Mouse (Mus musculus) midbrain, embryonic 11.5 days (tissue): Measurements from ENCODE around the gene Tmem150b. TPM values are rescaled to one million over a fixed set of nuclear protein-coding genes. Genes with fewer than 3 reads are reported as not detected.

Experiments used
- ATAC-seq: fragments of 200-750 bp; cut with Nextera tagmentation; 2 replicates; pipeline ENCODE4 v1.8.0; 2017; ENCODE audit warnings: moderate TSS enrichment, moderate library complexity; ENCODE audit not compliant: low FRiP score
- DNase-seq: peaks from one replicate; pipeline ENCODE4 v3.0.0; 2015; ENCODE audit warnings: low spot score; ENCODE audit errors: missing footprints
- H3K27ac ChIP-seq: fragments of 300-500 bp; sonication (generic); 2 replicates; pipeline ENCODE4 v1.5.1; 2014; ENCODE audit warnings: low read depth, low read length
- H3K27me3 ChIP-seq: fragments of 300-500 bp; sonication (generic); 2 replicates; pipeline ENCODE4 v1.6.1; 2014; ENCODE audit warnings: mild to moderate bottlenecking, low read length, moderate library complexity, mixed read lengths; ENCODE audit not compliant: control insufficient read depth, insufficient read depth
- H3K36me3 ChIP-seq: fragments of 300-500 bp; sonication (generic); 2 replicates; pipeline ENCODE4 v1.6.1; 2014; ENCODE audit warnings: mild to moderate bottlenecking, low read length, moderate library complexity, mixed read lengths; ENCODE audit not compliant: control insufficient read depth, insufficient read depth
- H3K4me1 ChIP-seq: fragments of 300-500 bp; sonication (generic); 2 replicates; pipeline ENCODE4 v1.6.1; 2014; ENCODE audit warnings: low read length; ENCODE audit not compliant: control insufficient read depth, insufficient read depth
- H3K4me2 ChIP-seq: fragments of 300-500 bp; sonication (generic); 2 replicates; pipeline ENCODE4 v1.6.1; 2014; ENCODE audit warnings: mild to moderate bottlenecking, moderate library complexity
- H3K4me3 ChIP-seq: fragments of 300-500 bp; sonication (generic); 2 replicates; pipeline ENCODE4 v1.5.1; 2014; ENCODE audit warnings: low read depth, low read length
- H3K9ac ChIP-seq: fragments of 300-500 bp; sonication (generic); 2 replicates; pipeline ENCODE4 v1.6.1; 2014; ENCODE audit warnings: low read length
- H3K9me3 ChIP-seq: fragments of 300-500 bp; sonication (generic); 2 replicates; pipeline ENCODE4 v1.6.1; 2016; ENCODE audit warnings: low read length; ENCODE audit not compliant: control insufficient read depth
- WGBS: fragments of 180-500 bp; shearing (Covaris S2); extraction: QIAGEN DNeasy Blood & Tissue Kit; methylation state at CpG from one replicate; pipeline ENCODE4 v1.1.7; 2014; 5-methylcytosine and 5-hydroxymethylcytosine counted together
- polyA plus RNA-seq: library from polyadenylated mRNA; unstranded; fragments of >200 nt; fragmentation: Nextera tagmentation; extraction: Ambion mirVana; gene quantifications from 2 replicates; pipeline ENCODE4 v1.2.1, GENCODE M21; 2014

The Tmem150b gene
- polyA plus RNA-seq, 1 experiment from 2014 or later = not detected

DNA sequence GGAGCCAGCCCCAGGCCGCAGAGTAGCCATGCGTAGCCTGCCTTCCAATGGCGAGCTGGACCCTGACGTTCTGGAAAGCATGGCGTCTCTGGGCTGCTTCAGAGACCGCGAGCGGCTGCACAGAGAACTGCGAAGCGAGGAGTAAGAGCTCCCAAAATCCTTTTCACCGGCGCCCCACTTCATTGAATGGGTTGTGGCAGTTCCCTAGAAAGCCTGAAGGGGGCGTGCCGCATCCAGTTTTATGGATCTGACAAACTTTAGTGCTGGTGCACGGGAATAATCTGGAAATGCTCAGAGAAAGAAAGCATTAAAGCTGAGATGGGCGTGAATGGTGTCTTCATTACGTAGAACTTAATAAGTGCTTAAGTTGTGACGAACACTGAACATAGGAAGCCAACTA lies 20.0 kb downstream of the Tmem150b start:
- ATAC-seq (no peak), DNase-seq (peak; percentile 94)
- H3K4me2 ChIP-seq = no peak overlapping the region
- no peaks in the 10 kb centered on the region for H3K9me3 ChIP-seq
- H3K36me3 ChIP-seq = peaks cover 23% of the 10 kb centered on the region
- peaks cover 3% of the 10 kb centered on the region; the same call in 1 of the 2 replicates for H3K4me1 ChIP-seq
- H3K27me3 ChIP-seq = no peaks in the 10 kb centered on the region
- no peak overlapping the region for H3K4me3 ChIP-seq
- no peak overlapping the region for H3K9ac ChIP-seq
- WGBS = 38% methylated on average over 18 of the region's 18 CpGs
- H3K27ac ChIP-seq = no peak overlapping the region; the same call in 1 of the 2 replicates

- no peak overlapping the region for H3K27ac ChIP-seq
- H3K4me2 ChIP-seq = no peak overlapping the region
- no peak overlapping the region for H3K4me3 ChIP-seq
- H3K27me3 ChIP-seq = no peaks in the 10 kb centered on the region
- 96% methylated on average over 7 of the region's 7 CpGs for WGBS
- peaks cover 3% of the 10 kb centered on the region; the same call in 1 of the 2 replicates for H3K4me1 ChIP-seq
- peaks cover 18% of the 10 kb centered on the region for H3K36me3 ChIP-seq
- no peak overlapping the region for H3K9ac ChIP-seq
- no peak for DNase-seq
- no peaks in the 10 kb centered on the region for H3K9me3 ChIP-seq
- no peak for ATAC-seq
Observed at GRCm38 (mm10) chr7:4703195-4703594, 21.9 kb downstream of the Tmem150b start.

DNA sequence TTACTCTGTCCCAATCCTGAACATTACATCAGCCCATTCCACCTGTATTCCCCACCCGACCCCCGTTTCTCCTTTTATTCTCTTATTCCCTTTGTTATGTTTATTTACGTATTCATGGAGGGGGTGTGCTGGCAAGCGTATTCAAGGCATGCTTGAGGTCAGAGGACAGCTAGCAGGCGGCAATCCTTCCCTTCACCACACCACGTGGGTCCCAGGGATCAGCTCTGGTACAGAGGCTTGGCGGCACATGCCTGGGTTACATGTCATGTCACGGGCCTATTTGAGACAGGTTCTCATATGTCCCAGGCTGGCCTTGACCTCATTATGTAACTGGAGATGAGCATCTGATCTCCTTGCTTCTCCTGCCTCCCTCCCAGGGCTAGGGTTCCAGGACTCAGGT lies 22.7 kb downstream of the Tmem150b start:
- Histone ChIP-seq H3K4me3 (no peak overlapping the region), H3K9me3 (no peaks in the 10 kb centered on the region), H3K4me1 (peaks cover 3% of the 10 kb centered on the region; the same call in 1 of the 2 replicates), H3K9ac (no peak overlapping the region), H3K27me3 (no peaks in the 10 kb centered on the region), H3K4me2 (no peak overlapping the region), H3K36me3 (peaks cover 17% of the 10 kb centered on the region), H3K27ac (no peak overlapping the region)
- ATAC-seq = 0 out of 2 replicates have a peak, but pooled peaks have one; percentile 56
- WGBS = 44% methylated on average over 8 of the region's 8 CpGs
- no peak for DNase-seq

- 64% methylated on average over 6 of the region's 6 CpGs for WGBS
- no peak overlapping the region for H3K27ac ChIP-seq
- peaks cover 8% of the 10 kb centered on the region for H3K4me1 ChIP-seq
- no peak overlapping the region for H3K4me3 ChIP-seq
- H3K27me3 ChIP-seq = no peaks in the 10 kb centered on the region
- no peak overlapping the region for H3K4me2 ChIP-seq
- peak; percentile 60 for DNase-seq
- peaks cover 18% of the 10 kb centered on the region for H3K36me3 ChIP-seq
- no peaks in the 10 kb centered on the region for H3K9me3 ChIP-seq
- ATAC-seq = no peak
- H3K9ac ChIP-seq = no peak overlapping the region
Observed at GRCm38 (mm10) chr7:4693004-4693403, 32.0 kb downstream of the Tmem150b start.

DNA sequence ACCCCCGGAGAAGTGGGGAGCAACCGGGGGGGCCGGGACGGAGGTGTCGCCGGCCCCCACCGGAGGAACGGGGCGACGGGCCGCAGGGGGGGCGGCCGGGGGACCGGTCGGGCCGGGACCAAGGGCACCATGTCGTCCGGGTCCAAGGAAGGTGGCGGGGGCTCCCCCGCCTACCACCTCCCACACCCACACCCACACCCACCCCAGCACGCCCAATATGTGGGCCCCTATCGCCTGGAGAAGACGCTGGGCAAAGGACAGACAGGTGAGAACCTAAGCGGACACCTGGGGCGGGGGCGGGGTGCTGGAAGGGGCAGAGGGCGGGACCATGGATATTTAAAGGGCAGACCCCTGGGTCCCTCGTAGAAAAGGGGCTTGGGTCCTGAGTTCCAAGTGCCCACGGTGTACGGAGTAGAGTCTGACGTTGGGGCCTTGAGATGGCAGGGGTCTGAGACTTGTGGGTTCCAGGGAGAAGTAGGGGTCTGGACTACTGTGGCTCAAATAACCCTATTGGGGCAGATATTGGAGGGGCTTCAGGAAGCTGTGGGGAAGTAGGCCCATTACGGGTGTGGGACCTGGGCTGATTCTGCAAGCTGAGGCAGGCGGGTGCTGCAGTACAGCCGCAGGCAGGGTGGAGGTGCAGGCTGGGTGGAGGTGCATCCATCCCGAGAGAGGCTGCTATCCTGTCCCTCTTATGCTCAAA lies 33.9 kb downstream of the Tmem150b start:
- peak overlapping the region; percentile 100 for H3K4me3 ChIP-seq
- ATAC-seq (peak; percentile 80), DNase-seq (peak; percentile 94)
- H3K36me3 ChIP-seq = peaks cover 15% of the 10 kb centered on the region
- 11% methylated on average over 16 of the region's 35 CpGs for WGBS
- H3K9me3 ChIP-seq = no peaks in the 10 kb centered on the region
- H3K4me1 ChIP-seq = peaks cover 8% of the 10 kb centered on the region
- peak overlapping the region; percentile 79 for H3K4me2 ChIP-seq
- no peaks in the 10 kb centered on the region for H3K27me3 ChIP-seq
- peak overlapping the region; percentile 95 for H3K27ac ChIP-seq
- peak overlapping the region; percentile 100 for H3K9ac ChIP-seq

GRCm38 (mm10) chr7:4690387-4690786 lies 34.7 kb downstream of the Tmem150b start, which contains the start of gene Brsk1:
TSS of gene Brsk1 (plus strand) at chr7:4690604.
- under 1% methylated on average over 11 of the region's 18 CpGs for WGBS
- Histone ChIP-seq H3K4me1 (peaks cover 8% of the 10 kb centered on the region), H3K27me3 (no peaks in the 10 kb centered on the region), H3K4me3 (peak within 1 kb of the TSS; percentile 100), H3K9ac (peak within 1 kb of the TSS; percentile 100), H3K27ac (peak within 1 kb of the TSS; percentile 95), H3K4me2 (peak within 1 kb of the TSS; percentile 79), H3K9me3 (no peaks in the 10 kb centered on the region), H3K36me3 (peaks cover 12% of the 10 kb centered on the region)
- ATAC-seq (peak; percentile 92), DNase-seq (peak; percentile 99)

DNA sequence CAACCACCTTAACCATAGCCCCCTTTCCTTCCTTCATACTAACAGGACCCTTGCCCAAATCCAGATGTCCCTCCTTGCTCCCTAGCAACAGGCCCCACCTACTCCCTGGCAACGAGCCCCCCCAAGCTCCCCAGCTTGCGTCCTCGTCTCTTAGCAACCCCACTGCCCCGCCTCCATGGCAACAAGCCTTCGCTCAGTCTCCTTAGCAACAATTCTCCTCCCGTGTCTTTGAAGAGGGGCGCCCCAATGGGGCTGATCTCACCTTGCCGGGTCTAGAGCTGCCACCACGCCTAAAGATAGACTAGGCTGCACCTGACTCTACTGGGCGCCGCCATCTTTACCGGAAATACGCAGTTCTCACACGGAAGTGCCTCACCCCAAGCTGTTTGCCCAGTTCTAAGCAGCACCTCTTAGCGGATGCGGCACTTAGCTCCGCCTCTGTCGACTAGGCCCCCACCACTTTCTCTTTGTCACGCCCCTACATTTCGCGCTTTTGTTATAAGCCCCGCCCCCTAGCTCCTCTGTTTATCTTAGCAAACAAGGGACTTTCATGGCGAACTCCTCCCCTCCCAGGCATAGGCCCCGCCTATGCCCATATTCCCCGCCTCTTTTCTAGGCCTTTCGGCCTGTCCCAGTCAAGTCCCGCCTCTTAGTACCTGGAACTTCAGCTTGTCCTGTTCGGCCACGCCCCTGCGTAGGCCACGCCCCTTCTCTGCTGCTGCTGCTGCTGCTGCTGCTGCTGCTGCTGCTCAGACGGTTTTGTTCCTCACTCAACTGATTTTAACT lies 40.2 kb downstream of the Tmem150b start, which contains the start of gene Hspbp1:
TSS of gene Hspbp1 (minus strand) at position 437 of the 786 bp plus-strand sequence.
- 0% methylated on average over 32 of the region's 32 CpGs for WGBS

GRCm38 (mm10) chr7:4684203-4684602 lies 40.8 kb downstream of the Tmem150b start:
- no peak overlapping the region; the same call in 1 of the 2 replicates for H3K27ac ChIP-seq
- DNase-seq = no peak
- ATAC-seq = 0 out of 2 replicates have a peak, but pooled peaks have one; percentile 1

More for the DNA sequence above, 40.2 kb downstream of the Tmem150b start, which contains the start of gene Hspbp1:
- Histone ChIP-seq H3K9ac (peak within 1 kb of the TSS; percentile 64), H3K27ac (peak within 1 kb of the TSS; percentile 48; the same call in 1 of the 2 replicates), H3K9me3 (no peaks in the 10 kb centered on the region), H3K4me2 (peak within 1 kb of the TSS; percentile 76), H3K27me3 (no peaks in the 10 kb centered on the region), H3K4me3 (peak within 1 kb of the TSS; percentile 73), H3K36me3 (peaks cover 4% of the 10 kb centered on the region), H3K4me1 (peaks cover 5% of the 10 kb centered on the region)
- ATAC-seq (peak; percentile 98), DNase-seq (peak; percentile 99)

More at GRCm38 (mm10) chr7:4684203-4684602, 40.8 kb downstream of the Tmem150b start:
- H3K36me3 ChIP-seq = peaks cover 6% of the 10 kb centered on the region
- no peaks in the 10 kb centered on the region for H3K9me3 ChIP-seq
- H3K4me1 ChIP-seq = peaks cover 5% of the 10 kb centered on the region
- no peaks in the 10 kb centered on the region for H3K27me3 ChIP-seq
- peak overlapping the region; percentile 64 for H3K9ac ChIP-seq
- H3K4me2 ChIP-seq = peak overlapping the region; percentile 76
- peak overlapping the region; percentile 73 for H3K4me3 ChIP-seq
- WGBS = under 1% methylated on average over 13 of the region's 13 CpGs
